8 mouse cellular contexts compared by ENCODE assay signal in genomic region chr11:54304471-54304873, GRCm38 (mm10). TPM values are rescaled to one million over a fixed set of nuclear protein-coding genes. Genes with fewer than 3 reads are reported as not detected.
DNase-seq lines count a peak whose midpoint lies in the region; ATAC-seq and TF ChIP-seq lines count a peak whose summit lies in the region.
"Had no signal": no experiment of that assay in that cellular context is flagged by ENCODE, and none has a peak within 500 bp of the region (broad histone marks: within the 10 kb centered on the region; RNA-seq: fewer than 3 reads in every experiment).

No protein-coding gene starts in this region.

- no peaks in the 10 kb centered on the region for H3K9me3 ChIP-seq in lung, embryonic 16.5 days (ENCODE audit: control insufficient read depth, low read length)
- H3K9me3 ChIP-seq in forebrain, embryonic 11.5 days (ENCODE audit: control insufficient read depth, low read length): no peaks in the 10 kb centered on the region
- H3K9me3 ChIP-seq in limb, embryonic 13.5 days: no peaks in the 10 kb centered on the region

- WGBS in lung, embryonic 16.5 days: 9% methylated on average over 7 of the region's 7 CpGs
- WGBS in forebrain, embryonic 11.5 days: 3% methylated on average over 7 of the region's 7 CpGs
- 6% methylated on average over 7 of the region's 7 CpGs for WGBS in limb, embryonic 13.5 days
- 20% methylated on average over 7 of the region's 7 CpGs for WGBS in small intestine, adult 2 months

- H3K9ac ChIP-seq in lung, embryonic 16.5 days (ENCODE audit: low read length): no peak overlapping the region
- H3K9ac ChIP-seq in forebrain, embryonic 11.5 days (ENCODE audit: low read length): peak overlapping the region; percentile 84
- peak overlapping the region; percentile 45 for H3K9ac ChIP-seq in limb, embryonic 13.5 days

- H3K36me3 ChIP-seq in lung, embryonic 16.5 days (ENCODE audit: control insufficient read depth, insufficient read depth, low read length): no peaks in the 10 kb centered on the region
- no peaks in the 10 kb centered on the region; the same call in 1 of the 2 replicates for H3K36me3 ChIP-seq in forebrain, embryonic 11.5 days (ENCODE audit: control insufficient read depth, insufficient read depth, low read length)
- H3K36me3 ChIP-seq in limb, embryonic 13.5 days: no peaks in the 10 kb centered on the region
- no peaks in the 10 kb centered on the region for H3K36me3 ChIP-seq in small intestine, adult 2 months (ENCODE audit: control insufficient read depth, insufficient read depth, low read length)

- TF ChIP-seq POLR2A in small intestine, adult 2 months (IDR thresholded peaks at IDR 0.05; ENCODE audit: low read depth, low read length): no peak

- 0 out of 2 replicates have a peak, but pooled peaks cover 2% of the 10 kb centered on the region for H3K4me1 ChIP-seq in lung, embryonic 16.5 days (replicated peaks; ENCODE audit: control insufficient read depth, insufficient read depth, low read length)
- 0 out of 2 replicates have a peak, but pooled peaks cover 5% of the 10 kb centered on the region for H3K4me1 ChIP-seq in forebrain, embryonic 11.5 days (replicated peaks; ENCODE audit: control insufficient read depth, insufficient read depth, low read length)
- peaks cover 14% of the 10 kb centered on the region for H3K4me1 ChIP-seq in limb, embryonic 13.5 days
- peaks cover 8% of the 10 kb centered on the region for H3K4me1 ChIP-seq in small intestine, adult 2 months (ENCODE audit: control insufficient read depth, insufficient read depth, insufficient read length, low read length)

- no peak overlapping the region for H3K27ac ChIP-seq in lung, embryonic 16.5 days (ENCODE audit: low read length)
- H3K27ac ChIP-seq in forebrain, embryonic 11.5 days (ENCODE audit: low read depth, low read length): peak overlapping the region; percentile 37; the same call in 1 of the 2 replicates
- no peak overlapping the region for H3K27ac ChIP-seq in limb, embryonic 13.5 days
- no peak overlapping the region for H3K27ac ChIP-seq in small intestine, adult 2 months (ENCODE audit: insufficient read depth, low read depth, low read length)

- peak overlapping the region; percentile 89 for H3K4me2 ChIP-seq in lung, embryonic 16.5 days (ENCODE audit: low read depth, low read length)
- H3K4me2 ChIP-seq in forebrain, embryonic 11.5 days (ENCODE audit: low read depth, low read length, severe bottlenecking): peak overlapping the region; percentile 69
- peak overlapping the region; percentile 94 for H3K4me2 ChIP-seq in limb, embryonic 13.5 days (replicated peaks)

- H3K27me3 ChIP-seq in lung, embryonic 16.5 days (ENCODE audit: control insufficient read depth, insufficient read depth, low read depth, low read length): peaks cover 9% of the 10 kb centered on the region
- no peaks in the 10 kb centered on the region for H3K27me3 ChIP-seq in forebrain, embryonic 11.5 days (ENCODE audit: control insufficient read depth, insufficient read depth, low read length)
- H3K27me3 ChIP-seq in limb, embryonic 13.5 days: peaks cover 24% of the 10 kb centered on the region
- H3K27me3 ChIP-seq in small intestine, adult 2 months (ENCODE audit: control insufficient read depth, insufficient read depth, low read length): peaks cover 23% of the 10 kb centered on the region

- TF ChIP-seq CTCF in small intestine, adult 2 months (IDR thresholded peaks at IDR 0.05; ENCODE audit: extremely low read depth, insufficient read length, insufficient replicate concordance, low read depth, low read length): no peak

- peak overlapping the region; percentile 52 for H3K4me3 ChIP-seq in lung, embryonic 16.5 days (ENCODE audit: low read length)
- peak overlapping the region; percentile 74 for H3K4me3 ChIP-seq in forebrain, embryonic 11.5 days (ENCODE audit: low read depth, low read length)
- H3K4me3 ChIP-seq in limb, embryonic 13.5 days: peak overlapping the region; percentile 53
- peak overlapping the region; percentile 60 for H3K4me3 ChIP-seq in small intestine, adult 2 months (ENCODE audit: low read depth, low read length)

- DNase-seq in lung, postnatal 25 days (ENCODE audit: low spot score): no peak
- peak; percentile 57 for DNase-seq in forebrain, embryonic 11.5 days (ENCODE audit: low spot score)
- no peak for DNase-seq in testis, postnatal 14 days (ENCODE audit: low spot score)
- no peak for DNase-seq in layer of hippocampus, adult 18-20 months (ENCODE audit: low spot score in 2 of 2)

- ATAC-seq in lung, embryonic 16.5 days (ENCODE audit: low read depth): no peak
- peak; percentile 36; the same call in 1 of the 2 replicates for ATAC-seq in forebrain, embryonic 11.5 days (replicated peaks; ENCODE audit: low FRiP score)
- no peak for ATAC-seq in limb, embryonic 13.5 days (ENCODE audit: low FRiP score, low read depth)

RNA-seq across cellular contexts. Expression of gene Acsl6, which starts 0.9 kb away (rescaled TPM):
- polyA plus RNA-seq in lung, embryonic 16.5 days (2015; fragmentation: Nextera tagmentation; extraction: Ambion mirVana): 0.25 and 0.68 TPM in 2 replicates
- 16.7 and 17.9 TPM in 2 replicates for polyA plus RNA-seq in forebrain, embryonic 11.5 days (2014; fragmentation: Nextera tagmentation; extraction: Ambion mirVana)
- polyA plus RNA-seq in limb, embryonic 13.5 days (2015; fragmentation: Nextera tagmentation; extraction: Ambion mirVana): 0.93 and 1.0 TPM in 2 replicates
- polyA plus RNA-seq in small intestine, adult 2 months (2012; rRNA removed): 0.42 and 0.81 TPM in 2 replicates
- 100 to 1,000 TPM; 171 to 189 TPM for total RNA-seq in layer of hippocampus, adult 18-20 months (2021)

RNA-seq across cellular contexts. Expression of gene Il3, which starts 37.4 kb away (rescaled TPM):
- polyA plus RNA-seq in lung, embryonic 16.5 days (2015; fragmentation: Nextera tagmentation; extraction: Ambion mirVana): not detected in 2 replicates
- polyA plus RNA-seq in forebrain, embryonic 11.5 days (2014; fragmentation: Nextera tagmentation; extraction: Ambion mirVana): not detected in 2 replicates
- polyA plus RNA-seq in limb, embryonic 13.5 days (2015; fragmentation: Nextera tagmentation; extraction: Ambion mirVana): not detected in 2 replicates
- not detected in 2 replicates for polyA plus RNA-seq in small intestine, adult 2 months (2012; rRNA removed)
- total RNA-seq in layer of hippocampus, adult 18-20 months (2021): not detected
- total RNA-seq: layer of hippocampus, adult 8-10 months had no signal

RNA-seq across cellular contexts. Expression of gene Csf2, which starts 55.0 kb away (rescaled TPM):
- 1.2 and 2.5 TPM in 2 replicates for polyA plus RNA-seq in lung, embryonic 16.5 days (2015; fragmentation: Nextera tagmentation; extraction: Ambion mirVana)
- not detected in 2 replicates for polyA plus RNA-seq in forebrain, embryonic 11.5 days (2014; fragmentation: Nextera tagmentation; extraction: Ambion mirVana)
- polyA plus RNA-seq in limb, embryonic 13.5 days (2015; fragmentation: Nextera tagmentation; extraction: Ambion mirVana): not detected in 2 replicates
- 0.13 and 0.22 TPM in 2 replicates for polyA plus RNA-seq in small intestine, adult 2 months (2012; rRNA removed)
- total RNA-seq in layer of hippocampus, adult 18-20 months (2021): not detected
- total RNA-seq: layer of hippocampus, adult 8-10 months had no signal
